Mouse (Mus musculus): ENCODE data around the gene Wdr27. TPM values are rescaled to one million over a fixed set of nuclear protein-coding genes. Genes with fewer than 3 reads are reported as not detected.
"Not testable (repeated sequence)": the region's sequence is repeated elsewhere in the genome, so short reads cannot be mapped to it uniquely, and the experiment has no call there.

Wdr27 gene
- polyA plus RNA-seq, 1 experiment from 2014 or later = 0.98 TPM

DNA sequence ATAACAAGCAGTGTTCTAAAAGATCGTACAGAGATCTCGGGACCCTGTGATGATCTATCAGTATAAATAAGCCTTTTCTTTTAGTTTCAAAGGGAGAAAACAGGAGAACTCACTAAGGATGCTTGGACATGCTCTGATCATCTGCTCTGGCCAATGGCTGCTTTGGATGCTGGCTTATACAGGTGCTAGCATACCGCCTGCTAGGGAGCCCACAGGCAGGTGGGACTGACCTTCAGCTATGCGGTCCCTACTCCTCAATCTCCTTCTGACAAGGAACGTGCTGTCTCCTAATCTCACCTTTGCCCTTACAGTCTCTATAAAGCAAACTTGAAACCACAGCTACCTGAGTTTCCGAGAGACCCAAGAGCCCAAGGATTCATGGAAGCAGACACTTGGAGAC, 38.8 kb downstream of the Wdr27 start:
- Histone ChIP-seq H3K4me3 (replicated peaks) (no peak overlapping the region), H3K27me3 (0 out of 2 replicates have a peak, but pooled peaks cover 4% of the 10 kb centered on the region), H3K27ac (replicated peaks) (no peak overlapping the region), H3K4me1 (replicated peaks) (no peaks in the 10 kb centered on the region), H3K4me2 (no peak overlapping the region), H3K9me3 (replicated peaks) (no peaks in the 10 kb centered on the region), H3K36me3 (replicated peaks) (no peaks in the 10 kb centered on the region), H3K9ac (no peak overlapping the region)
- ATAC-seq (ENCODE audit: insufficient read depth) = no peak
- WGBS (ENCODE audit: insufficient replicate concordance) = 65% methylated on average over 6 of the region's 6 CpGs

DNA sequence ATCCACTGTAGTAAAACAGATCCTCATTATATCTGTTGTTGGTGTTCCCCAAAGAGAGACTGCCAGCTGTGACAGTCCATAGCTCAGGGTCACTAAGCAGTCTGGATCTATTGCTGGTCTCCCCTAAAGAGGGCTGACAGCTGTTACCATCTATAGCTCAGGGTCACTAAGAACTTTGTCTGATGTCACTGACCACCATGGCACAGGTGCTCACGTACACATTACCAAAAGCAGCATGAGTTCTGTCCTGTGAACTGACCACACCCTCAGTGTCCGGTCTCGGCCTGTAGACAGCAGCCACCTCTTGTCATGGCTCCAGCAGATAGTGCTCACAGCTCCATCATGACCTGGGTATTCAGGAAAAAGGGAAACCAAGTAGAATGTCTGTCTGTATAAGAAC, 39.7 kb downstream of the Wdr27 start:
- Histone ChIP-seq H3K4me1 (replicated peaks) (no peaks in the 10 kb centered on the region), H3K27ac (replicated peaks) (no peak overlapping the region), H3K4me3 (replicated peaks) (no peak overlapping the region), H3K4me2 (no peak overlapping the region), H3K9me3 (replicated peaks) (no peaks in the 10 kb centered on the region), H3K27me3 (0 out of 2 replicates have a peak, but pooled peaks cover 4% of the 10 kb centered on the region), H3K36me3 (replicated peaks) (no peaks in the 10 kb centered on the region), H3K9ac (no peak overlapping the region)
- 58% methylated on average over 3 of the region's 3 CpGs for WGBS (ENCODE audit: insufficient replicate concordance)
- no peak for ATAC-seq (ENCODE audit: insufficient read depth)

DNA sequence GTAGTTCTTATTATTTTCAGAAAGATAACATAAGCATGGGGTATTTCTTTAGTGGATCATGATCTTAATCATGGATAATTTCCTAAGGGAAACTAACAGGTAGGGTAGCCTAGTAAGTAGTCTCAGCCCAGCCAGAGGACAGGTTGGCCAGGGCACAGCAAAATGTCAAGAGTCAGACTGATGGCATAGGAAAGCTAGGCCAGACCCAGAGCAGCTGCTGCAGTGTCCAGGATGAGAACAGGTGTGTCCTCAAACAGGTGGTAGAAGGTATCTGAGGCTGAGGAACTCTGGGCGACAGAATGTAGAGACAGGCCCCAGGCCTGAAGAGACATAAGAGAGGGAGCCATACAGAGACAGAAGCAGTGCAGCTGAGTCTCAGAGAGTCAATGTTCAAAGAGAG, 44.0 kb downstream of the Wdr27 start:
- no peaks in the 10 kb centered on the region for H3K36me3 ChIP-seq (replicated peaks)
- no peaks in the 10 kb centered on the region for H3K27me3 ChIP-seq
- no peak overlapping the region for H3K4me3 ChIP-seq (replicated peaks)
- WGBS (ENCODE audit: insufficient replicate concordance) = 35% methylated on average over 1 of the region's 1 CpGs
- no peaks in the 10 kb centered on the region for H3K9me3 ChIP-seq (replicated peaks)
- no peak overlapping the region for H3K4me2 ChIP-seq
- no peaks in the 10 kb centered on the region for H3K4me1 ChIP-seq (replicated peaks)
- no peak for ATAC-seq (ENCODE audit: insufficient read depth)
- H3K27ac ChIP-seq (replicated peaks) = no peak overlapping the region
- no peak overlapping the region for H3K9ac ChIP-seq

DNA sequence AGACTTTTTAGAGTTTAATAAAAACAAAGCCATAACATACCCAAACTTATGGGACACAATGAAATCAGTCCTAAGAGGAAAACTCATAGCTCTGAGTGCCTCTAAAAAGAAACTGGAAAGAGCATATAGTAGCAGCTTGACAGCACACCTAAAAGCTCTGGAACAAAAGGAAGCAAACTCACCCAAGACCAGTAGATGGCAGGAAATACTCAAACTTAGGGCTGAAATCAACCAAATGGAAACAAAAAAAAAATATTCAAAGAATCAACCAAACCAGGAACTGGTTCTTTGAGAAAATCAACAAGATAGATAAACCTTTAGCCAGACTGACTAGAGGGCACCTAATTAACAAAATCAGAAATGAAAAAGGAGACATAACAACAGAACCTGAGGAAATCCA, 47.9 kb downstream of the Wdr27 start:
- H3K36me3 ChIP-seq (replicated peaks); H3K4me1 ChIP-seq (replicated peaks); H3K27me3 ChIP-seq; H3K27ac ChIP-seq (replicated peaks); H3K4me3 ChIP-seq (replicated peaks); H3K4me2 ChIP-seq; ATAC-seq (ENCODE audit: insufficient read depth); H3K9ac ChIP-seq; H3K9me3 ChIP-seq (replicated peaks): not testable (repeated sequence)

DNA sequence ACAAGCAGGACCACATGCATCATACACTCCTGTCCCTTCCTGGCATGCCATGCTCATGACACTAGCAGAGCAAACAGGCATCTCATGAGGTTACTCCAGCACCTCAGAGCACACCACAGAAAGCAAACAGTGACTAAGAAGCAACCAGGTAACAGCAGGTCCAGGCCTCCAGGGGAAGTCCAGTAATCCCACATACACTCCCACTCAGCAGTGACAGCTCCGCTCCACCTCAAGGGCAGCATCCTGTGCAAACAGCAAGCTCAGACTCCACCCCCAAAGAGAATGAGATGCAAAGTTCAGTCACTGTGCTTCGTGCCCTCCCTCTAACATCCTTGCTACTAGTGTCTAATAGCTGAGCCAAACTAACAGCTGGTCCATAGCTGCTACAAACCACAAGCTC, 56.0 kb downstream of the Wdr27 start:
- H3K9me3 ChIP-seq (replicated peaks) = no peaks in the 10 kb centered on the region
- no peak overlapping the region for H3K4me2 ChIP-seq
- no peaks in the 10 kb centered on the region for H3K27me3 ChIP-seq
- ATAC-seq (ENCODE audit: insufficient read depth) = no peak
- 40% methylated on average over 2 of the region's 2 CpGs for WGBS (ENCODE audit: insufficient replicate concordance)
- no peak overlapping the region for H3K27ac ChIP-seq (replicated peaks)
- H3K4me3 ChIP-seq (replicated peaks) = no peak overlapping the region
- H3K4me1 ChIP-seq (replicated peaks) = no peaks in the 10 kb centered on the region
- H3K9ac ChIP-seq = no peak overlapping the region
- no peaks in the 10 kb centered on the region for H3K36me3 ChIP-seq (replicated peaks)

DNA sequence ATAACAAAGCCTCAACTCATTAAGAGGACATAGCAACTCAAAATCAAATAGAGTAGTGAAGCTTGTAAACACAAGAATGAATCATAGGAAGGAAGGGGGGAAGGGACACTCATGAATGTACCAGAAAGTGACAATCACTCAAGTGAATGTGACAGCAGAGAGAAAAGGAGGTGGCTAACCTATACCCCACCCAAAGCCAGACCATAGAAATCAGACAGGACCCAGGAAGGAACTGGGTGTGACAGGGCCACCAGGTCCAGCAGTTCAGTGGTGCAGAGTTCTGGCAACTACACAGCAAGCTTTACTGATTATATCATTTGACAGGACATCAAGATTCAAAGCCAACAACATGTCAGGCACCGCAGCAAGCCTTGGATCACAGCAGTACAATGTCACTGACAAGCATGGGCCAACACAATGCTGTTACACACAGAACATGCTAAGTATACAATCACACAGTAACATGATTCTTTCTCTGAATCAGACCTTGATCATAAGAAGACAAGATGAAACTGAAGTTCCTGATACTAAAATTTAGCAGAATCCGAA, 68.2 kb downstream of the Wdr27 start:
- 45% methylated on average over 2 of the region's 2 CpGs for WGBS (ENCODE audit: insufficient replicate concordance)
- Histone ChIP-seq H3K36me3 (replicated peaks) (no peaks in the 10 kb centered on the region), H3K4me3 (replicated peaks) (no peak overlapping the region), H3K9me3 (replicated peaks) (no peaks in the 10 kb centered on the region), H3K4me1 (replicated peaks) (no peaks in the 10 kb centered on the region), H3K27me3 (no peaks in the 10 kb centered on the region), H3K4me2 (no peak overlapping the region), H3K27ac (replicated peaks) (no peak overlapping the region), H3K9ac (no peak overlapping the region)
- ATAC-seq (ENCODE audit: insufficient read depth) = no peak

DNA sequence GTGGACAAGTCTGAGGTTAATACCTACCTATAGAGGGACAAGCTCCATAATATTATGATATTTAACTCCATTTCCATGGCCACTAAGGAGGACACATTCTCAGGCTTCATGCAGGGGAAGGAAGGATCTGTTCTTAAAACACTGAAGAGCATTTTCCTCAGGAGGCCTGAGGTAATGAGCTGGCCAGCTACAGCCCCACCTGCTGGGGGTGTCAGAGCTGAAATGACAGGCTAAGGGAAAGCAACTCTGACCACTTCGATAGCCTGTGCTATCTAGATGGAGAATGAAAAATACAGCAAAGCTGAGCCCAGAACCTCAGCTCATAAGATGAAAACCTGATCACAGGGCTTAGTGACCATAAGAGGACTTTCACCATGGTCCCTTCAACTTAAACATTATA, 82.7 kb downstream of the Wdr27 start:
- no peak overlapping the region for H3K27ac ChIP-seq (replicated peaks)
- no peaks in the 10 kb centered on the region for H3K9me3 ChIP-seq (replicated peaks)
- H3K36me3 ChIP-seq (replicated peaks) = no peaks in the 10 kb centered on the region
- no peaks in the 10 kb centered on the region for H3K27me3 ChIP-seq
- H3K4me1 ChIP-seq (replicated peaks) = no peaks in the 10 kb centered on the region
- no peak overlapping the region for H3K9ac ChIP-seq
- 49% methylated on average over 1 of the region's 1 CpGs for WGBS (ENCODE audit: insufficient replicate concordance)
- no peak overlapping the region for H3K4me3 ChIP-seq (replicated peaks)
- ATAC-seq (ENCODE audit: insufficient read depth) = no peak
- H3K4me2 ChIP-seq = no peak overlapping the region

DNA sequence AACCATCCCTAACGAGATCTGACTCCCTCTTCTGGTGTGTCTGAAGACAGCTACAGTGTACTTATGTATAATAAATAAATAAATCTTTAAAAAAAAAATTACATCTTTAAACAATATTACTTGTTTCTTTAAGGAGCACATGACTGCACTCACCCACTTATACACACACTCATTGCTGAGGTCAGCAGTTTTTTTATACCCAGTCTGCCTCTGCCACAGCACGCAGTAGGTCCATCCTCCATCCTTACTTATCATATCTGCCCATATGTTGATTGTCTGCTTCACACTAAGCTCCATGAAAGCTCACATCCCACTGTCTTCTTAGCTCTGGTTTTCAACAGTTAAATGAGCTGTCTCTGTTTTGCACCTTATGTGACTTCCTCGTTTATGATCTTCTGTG, 95.2 kb downstream of the Wdr27 start:
- Histone ChIP-seq H3K27ac (replicated peaks) (no peak overlapping the region), H3K36me3 (replicated peaks) (no peaks in the 10 kb centered on the region), H3K9ac (no peak overlapping the region), H3K4me1 (replicated peaks) (no peaks in the 10 kb centered on the region), H3K27me3 (no peaks in the 10 kb centered on the region), H3K4me2 (no peak overlapping the region), H3K4me3 (replicated peaks) (no peak overlapping the region), H3K9me3 (replicated peaks) (no peaks in the 10 kb centered on the region)
- WGBS (ENCODE audit: insufficient replicate concordance) = 44% methylated on average over 3 of the region's 3 CpGs
- no peak for ATAC-seq (ENCODE audit: insufficient read depth)

DNA sequence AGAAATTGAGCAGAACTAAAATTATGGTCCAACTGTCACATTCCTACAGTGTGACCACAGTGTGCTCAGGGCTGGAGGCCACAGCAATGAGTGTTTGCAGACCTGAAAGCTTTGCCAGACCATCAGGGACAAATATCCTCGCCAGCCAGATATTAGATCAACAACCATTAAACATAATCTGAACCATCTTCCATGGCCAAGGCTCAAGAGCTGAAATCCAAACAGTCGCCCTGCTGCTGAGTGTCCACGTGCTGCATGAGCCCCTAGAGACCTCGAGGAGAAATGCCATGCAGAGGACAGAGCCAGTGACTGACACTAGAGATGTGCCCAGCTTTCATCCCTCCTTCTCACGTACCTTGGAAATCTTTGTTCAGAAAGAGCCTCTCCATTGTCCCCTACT, 96.1 kb downstream of the Wdr27 start:
- Histone ChIP-seq H3K4me1 (replicated peaks) (no peaks in the 10 kb centered on the region), H3K9ac (no peak overlapping the region), H3K4me3 (replicated peaks) (no peak overlapping the region), H3K36me3 (replicated peaks) (no peaks in the 10 kb centered on the region), H3K27me3 (no peaks in the 10 kb centered on the region), H3K9me3 (replicated peaks) (no peaks in the 10 kb centered on the region), H3K4me2 (no peak overlapping the region), H3K27ac (replicated peaks) (no peak overlapping the region)
- ATAC-seq (ENCODE audit: insufficient read depth) = no peak
- 49% methylated on average over 5 of the region's 5 CpGs for WGBS (ENCODE audit: insufficient replicate concordance)

DNA sequence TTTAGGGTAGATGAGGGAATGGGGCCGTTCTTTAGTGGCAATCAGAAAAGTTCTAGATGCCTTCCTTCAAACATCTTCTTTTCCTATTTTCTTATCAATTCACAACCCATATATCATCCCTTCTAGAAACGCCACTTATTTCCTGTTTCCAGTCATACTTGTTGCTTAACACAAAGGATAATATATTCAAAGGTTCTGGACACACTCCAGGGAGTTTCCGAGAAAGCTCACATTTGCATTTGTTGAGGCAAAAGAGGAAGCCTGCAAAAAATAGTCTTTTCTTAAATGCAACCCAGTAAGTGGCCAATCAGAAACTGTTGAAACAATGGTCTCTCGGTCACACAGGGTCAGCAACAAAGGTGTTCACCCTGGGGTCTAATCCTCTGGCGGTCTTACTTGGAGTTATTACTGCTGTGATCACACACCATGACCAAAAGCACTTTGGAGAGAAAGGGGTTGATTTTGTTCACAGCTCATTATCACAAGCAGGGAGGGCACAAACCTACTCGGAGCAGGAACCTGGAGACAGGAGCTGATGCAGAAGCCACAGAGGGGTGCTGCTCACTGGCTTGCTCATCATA, 116.2 kb downstream of the Wdr27 start:
- Histone ChIP-seq H3K27ac (replicated peaks) (no peak overlapping the region), H3K4me1 (replicated peaks) (no peaks in the 10 kb centered on the region), H3K4me2 (no peak overlapping the region), H3K9me3 (replicated peaks) (no peaks in the 10 kb centered on the region), H3K27me3 (no peaks in the 10 kb centered on the region), H3K9ac (no peak overlapping the region), H3K36me3 (replicated peaks) (no peaks in the 10 kb centered on the region), H3K4me3 (replicated peaks) (no peak overlapping the region)
- ATAC-seq (ENCODE audit: insufficient read depth) = no peak
- 34% methylated on average over 6 of the region's 6 CpGs for WGBS (ENCODE audit: insufficient replicate concordance)

DNA sequence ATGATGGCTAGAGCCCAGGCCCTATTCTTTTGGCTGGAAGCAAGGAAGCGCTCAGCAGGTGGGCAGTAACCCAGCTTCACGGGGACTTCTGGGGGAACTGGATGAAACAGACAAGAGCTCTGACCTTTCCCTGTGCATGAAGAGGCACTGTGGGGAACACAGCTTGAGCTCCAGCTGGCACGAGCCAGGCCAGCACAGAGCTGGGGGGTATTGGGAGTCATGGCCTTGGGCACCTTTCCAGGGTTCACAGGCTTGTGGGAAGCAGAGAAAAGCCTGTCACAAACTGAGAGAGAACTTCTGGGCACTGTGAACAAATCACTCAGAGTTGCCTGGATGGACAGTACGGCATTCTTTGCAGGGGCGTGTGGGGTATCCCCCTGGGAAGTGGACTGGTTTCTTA, 118.0 kb downstream of the Wdr27 start:
- no peak overlapping the region for H3K4me2 ChIP-seq
- no peak overlapping the region for H3K27ac ChIP-seq (replicated peaks)
- H3K9ac ChIP-seq = no peak overlapping the region
- 58% methylated on average over 5 of the region's 5 CpGs for WGBS (ENCODE audit: insufficient replicate concordance)
- no peaks in the 10 kb centered on the region for H3K36me3 ChIP-seq (replicated peaks)
- H3K4me3 ChIP-seq (replicated peaks) = no peak overlapping the region
- ATAC-seq (ENCODE audit: insufficient read depth) = no peak
- no peaks in the 10 kb centered on the region for H3K27me3 ChIP-seq
- H3K4me1 ChIP-seq (replicated peaks) = no peaks in the 10 kb centered on the region
- no peaks in the 10 kb centered on the region for H3K9me3 ChIP-seq (replicated peaks)

DNA sequence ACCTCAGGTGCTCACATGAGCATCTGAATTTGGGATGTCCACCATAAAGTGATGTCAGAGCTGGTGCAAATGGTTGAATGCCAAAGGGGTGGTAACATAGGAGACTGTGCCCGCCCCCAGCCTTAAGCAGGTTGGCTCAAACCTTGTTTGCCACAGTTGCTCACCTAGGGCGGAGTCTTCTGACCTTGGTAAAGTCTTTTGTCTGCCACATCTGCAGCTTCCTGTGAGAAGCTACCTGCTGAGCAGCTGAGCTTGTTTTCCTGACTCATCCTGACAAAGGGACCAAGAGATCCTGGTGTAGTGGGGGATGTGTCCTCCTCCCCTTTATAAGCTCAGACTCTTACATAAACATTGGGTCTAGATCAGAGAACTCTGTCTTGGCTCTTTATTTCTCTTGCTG, 125.0 kb downstream of the Wdr27 start:
- WGBS (ENCODE audit: insufficient replicate concordance) = 42% methylated on average over 2 of the region's 2 CpGs
- Histone ChIP-seq H3K4me1 (replicated peaks) (no peaks in the 10 kb centered on the region), H3K27me3 (no peaks in the 10 kb centered on the region), H3K4me3 (replicated peaks) (no peak overlapping the region), H3K9ac (no peak overlapping the region), H3K4me2 (no peak overlapping the region), H3K27ac (replicated peaks) (no peak overlapping the region), H3K36me3 (replicated peaks) (no peaks in the 10 kb centered on the region), H3K9me3 (replicated peaks) (no peaks in the 10 kb centered on the region)
- no peak for ATAC-seq (ENCODE audit: insufficient read depth)

Data from liver, embryonic 15.5 days (tissue).